Mouse (Mus musculus): ENCODE measurements around the gene Tmem106a. TPM values are rescaled to one million over a fixed set of nuclear protein-coding genes. Genes with fewer than 3 reads are reported as not detected.
"Not testable (repeated sequence)": the region's sequence is repeated elsewhere in the genome, so short reads cannot be mapped to it uniquely, and the experiment has no call there.

Tmem106a gene
- polyA plus RNA-seq, 1 experiment from 2014 or later: 4.9 TPM

GRCm38 (mm10) chr11:101604531-101605453 is 22.8 kb downstream of the Tmem106a start:
- not testable (repeated sequence) for H3K27me3 ChIP-seq; H3K4me1 ChIP-seq (replicated peaks); H3K36me3 ChIP-seq; H3K9me3 ChIP-seq
- peak overlapping the region; percentile 60 for H3K4me2 ChIP-seq
- peak overlapping the region; percentile 67 for H3K9ac ChIP-seq
- peak overlapping the region; percentile 41 for H3K4me3 ChIP-seq
- peak; percentile 83; the same call in 1 of the 2 replicates for ATAC-seq (ENCODE audit: low read depth)
- H3K27ac ChIP-seq (replicated peaks): peak overlapping the region; percentile 46; the same call in 1 of the 2 replicates
- 2% methylated on average over 30 of the region's 30 CpGs for WGBS

DNA sequence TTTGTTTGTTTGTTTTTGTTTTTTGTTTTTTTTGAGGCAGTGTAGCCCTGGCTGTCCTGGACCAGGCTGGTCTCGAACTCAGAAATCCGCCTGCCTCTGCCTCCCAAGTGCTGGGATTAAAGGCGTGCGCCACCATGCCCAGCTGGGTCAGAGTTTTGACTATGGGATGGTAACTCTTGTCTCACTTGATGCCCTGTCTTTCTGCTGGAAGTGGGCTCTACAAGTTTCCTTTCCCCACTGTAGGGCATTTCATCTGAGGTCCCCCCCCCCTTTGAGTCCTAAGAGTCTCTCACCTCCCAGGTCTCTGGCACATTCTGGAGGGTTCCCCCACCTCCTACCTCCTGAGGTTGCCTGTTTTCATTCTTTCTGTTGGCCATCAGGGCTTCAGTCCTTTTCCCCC is 25.1 kb downstream of the Tmem106a start:
- H3K36me3 ChIP-seq; H3K27me3 ChIP-seq; H3K4me2 ChIP-seq; H3K4me3 ChIP-seq; H3K9ac ChIP-seq; ATAC-seq (ENCODE audit: low read depth); H3K9me3 ChIP-seq; H3K4me1 ChIP-seq (replicated peaks); H3K27ac ChIP-seq (replicated peaks): not testable (repeated sequence)
- WGBS: 87% methylated on average over 4 of the region's 4 CpGs

DNA sequence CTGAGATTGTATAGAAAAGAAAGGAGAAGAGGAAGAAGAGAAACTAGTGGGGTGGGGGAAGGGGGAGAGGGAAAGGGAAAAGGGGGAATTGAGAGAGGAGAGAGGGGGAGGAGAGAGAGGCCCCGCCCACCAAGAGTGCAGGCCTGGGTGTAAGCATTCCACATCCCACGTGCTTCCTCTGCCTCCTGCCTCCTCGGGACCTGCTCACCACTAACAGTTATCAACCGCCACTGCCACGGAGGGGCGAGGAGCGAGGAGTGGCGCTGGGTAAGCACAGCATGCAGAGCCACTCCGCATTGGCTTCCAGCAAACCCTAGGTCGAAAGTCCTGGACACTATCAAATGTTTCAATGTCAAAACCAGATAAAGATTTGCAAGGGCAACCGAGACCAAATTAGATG is 28.4 kb downstream of the Tmem106a start:
- no peak overlapping the region for H3K27ac ChIP-seq (replicated peaks)
- ATAC-seq (ENCODE audit: low read depth): no peak
- no peaks in the 10 kb centered on the region for H3K9me3 ChIP-seq
- H3K4me2 ChIP-seq: no peak overlapping the region
- WGBS: 45% methylated on average over 11 of the region's 11 CpGs
- no peaks in the 10 kb centered on the region for H3K36me3 ChIP-seq
- no peaks in the 10 kb centered on the region for H3K27me3 ChIP-seq
- no peak overlapping the region for H3K9ac ChIP-seq
- no peak overlapping the region for H3K4me3 ChIP-seq
- no peaks in the 10 kb centered on the region for H3K4me1 ChIP-seq (replicated peaks)

- Histone ChIP-seq H3K9ac (no peak overlapping the region), H3K9me3 (no peaks in the 10 kb centered on the region), H3K27ac (replicated peaks) (no peak overlapping the region), H3K4me1 (replicated peaks) (peaks cover 17% of the 10 kb centered on the region), H3K4me2 (no peak overlapping the region), H3K27me3 (no peaks in the 10 kb centered on the region), H3K4me3 (no peak overlapping the region), H3K36me3 (no peaks in the 10 kb centered on the region)
- no peak for ATAC-seq (ENCODE audit: low read depth)
- WGBS: 82% methylated on average over 6 of the region's 6 CpGs
Measured at GRCm38 (mm10) chr11:101613596-101613995, 31.6 kb downstream of the Tmem106a start.

DNA sequence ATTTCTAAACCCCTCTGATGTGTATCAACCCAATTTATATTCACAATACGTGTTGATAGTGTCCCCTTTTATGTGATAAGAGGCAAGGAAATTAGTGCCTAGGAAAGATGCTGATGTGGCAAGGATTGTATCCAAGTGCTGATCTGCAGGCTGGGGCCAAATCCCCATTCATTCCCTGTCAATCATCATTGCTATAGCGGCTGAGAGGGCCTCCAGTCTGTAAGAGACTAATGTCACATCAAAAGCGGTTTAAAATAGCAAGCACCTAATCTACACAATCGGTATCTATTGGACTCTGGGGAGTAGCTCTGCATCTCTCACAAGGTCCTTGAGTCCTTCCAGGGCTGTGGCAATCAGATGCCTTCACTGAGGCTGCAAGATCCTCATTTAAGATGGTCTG is 32.1 kb downstream of the Tmem106a start:
- Histone ChIP-seq H3K4me3 (no peak overlapping the region), H3K27ac (replicated peaks) (no peak overlapping the region), H3K27me3 (no peaks in the 10 kb centered on the region), H3K4me1 (replicated peaks) (peaks cover 17% of the 10 kb centered on the region), H3K36me3 (no peaks in the 10 kb centered on the region), H3K9me3 (no peaks in the 10 kb centered on the region), H3K4me2 (no peak overlapping the region), H3K9ac (no peak overlapping the region)
- 73% methylated on average over 4 of the region's 4 CpGs for WGBS
- no peak for ATAC-seq (ENCODE audit: low read depth)

DNA sequence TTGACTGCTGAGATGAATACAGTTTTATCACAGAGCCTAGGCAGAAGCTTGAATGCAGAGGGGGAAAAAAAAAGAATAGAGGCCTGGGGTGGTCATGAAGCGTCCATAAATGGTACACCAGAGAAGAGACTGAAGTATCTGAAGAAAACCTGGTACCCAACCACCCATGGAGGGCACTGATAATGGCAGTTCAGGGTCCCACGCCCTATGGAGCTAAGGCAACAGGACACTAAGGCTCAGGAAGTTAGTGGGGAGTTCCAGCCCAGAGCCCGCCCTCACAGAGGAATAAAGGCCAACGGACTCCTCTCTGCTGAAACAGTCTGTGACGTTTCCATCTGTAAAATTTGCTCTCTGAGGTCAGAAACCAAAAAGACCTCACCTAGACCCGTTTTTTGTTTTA is 33.3 kb downstream of the Tmem106a start:
- Histone ChIP-seq H3K9me3 (no peaks in the 10 kb centered on the region), H3K9ac (no peak overlapping the region), H3K27me3 (no peaks in the 10 kb centered on the region), H3K4me3 (no peak overlapping the region), H3K4me1 (replicated peaks) (peaks cover 17% of the 10 kb centered on the region), H3K27ac (replicated peaks) (no peak overlapping the region), H3K4me2 (no peak overlapping the region), H3K36me3 (no peaks in the 10 kb centered on the region)
- 79% methylated on average over 6 of the region's 6 CpGs for WGBS
- ATAC-seq (ENCODE audit: low read depth): no peak

DNA sequence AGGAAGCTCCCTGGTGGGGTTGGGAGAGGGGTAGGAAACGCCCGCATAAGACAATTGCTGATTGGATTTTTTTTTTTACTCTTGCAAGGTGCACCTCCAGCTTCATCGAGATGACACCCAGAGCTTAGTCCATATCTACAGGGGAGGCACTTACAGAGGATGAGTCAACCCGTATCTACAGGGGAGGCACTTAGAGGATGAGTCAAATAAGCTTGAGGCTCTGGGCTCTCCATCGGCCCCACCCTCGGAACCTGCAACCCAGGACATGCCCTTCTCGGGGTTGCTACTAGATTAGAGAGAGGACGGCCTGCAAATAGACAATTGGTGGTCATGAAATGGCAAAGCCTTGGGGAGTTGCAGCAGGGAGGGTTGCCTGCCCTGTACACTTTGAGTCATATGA is 34.1 kb downstream of the Tmem106a start:
- no peaks in the 10 kb centered on the region for H3K9me3 ChIP-seq
- no peak overlapping the region for H3K4me3 ChIP-seq
- 93% methylated on average over 8 of the region's 8 CpGs for WGBS
- H3K4me1 ChIP-seq (replicated peaks): peaks cover 17% of the 10 kb centered on the region
- H3K27ac ChIP-seq (replicated peaks): no peak overlapping the region
- H3K9ac ChIP-seq: no peak overlapping the region
- no peaks in the 10 kb centered on the region for H3K36me3 ChIP-seq
- no peak overlapping the region for H3K4me2 ChIP-seq
- no peaks in the 10 kb centered on the region for H3K27me3 ChIP-seq
- ATAC-seq (ENCODE audit: low read depth): no peak

GRCm38 (mm10) chr11:101616948-101617767 is 35.1 kb downstream of the Tmem106a start:
- Histone ChIP-seq H3K9ac (peak overlapping the region; percentile 22; the same call in 1 of the 2 replicates), H3K36me3 (no peaks in the 10 kb centered on the region), H3K9me3 (no peaks in the 10 kb centered on the region), H3K27ac (replicated peaks) (peak overlapping the region; percentile 56), H3K4me1 (replicated peaks) (peaks cover 17% of the 10 kb centered on the region), H3K4me3 (no peak overlapping the region), H3K4me2 (peak overlapping the region; percentile 39), H3K27me3 (no peaks in the 10 kb centered on the region)
- 21% methylated on average over 18 of the region's 18 CpGs for WGBS
- ATAC-seq (ENCODE audit: low read depth): peak; percentile 58; the same call in 1 of the 2 replicates

GRCm38 (mm10) chr11:101617849-101618248 is 35.8 kb downstream of the Tmem106a start:
- peak overlapping the region; percentile 5; the same call in 1 of the 2 replicates for H3K4me3 ChIP-seq
- H3K4me1 ChIP-seq (replicated peaks): peaks cover 17% of the 10 kb centered on the region
- ATAC-seq (ENCODE audit: low read depth): peak; percentile 77; the same call in 1 of the 2 replicates
- WGBS: 4% methylated on average over 8 of the region's 8 CpGs
- H3K27me3 ChIP-seq: no peaks in the 10 kb centered on the region
- H3K9ac ChIP-seq: no peak overlapping the region
- peak overlapping the region; percentile 56 for H3K27ac ChIP-seq (replicated peaks)
- H3K9me3 ChIP-seq: no peaks in the 10 kb centered on the region
- no peaks in the 10 kb centered on the region for H3K36me3 ChIP-seq
- peak overlapping the region; percentile 39 for H3K4me2 ChIP-seq

DNA sequence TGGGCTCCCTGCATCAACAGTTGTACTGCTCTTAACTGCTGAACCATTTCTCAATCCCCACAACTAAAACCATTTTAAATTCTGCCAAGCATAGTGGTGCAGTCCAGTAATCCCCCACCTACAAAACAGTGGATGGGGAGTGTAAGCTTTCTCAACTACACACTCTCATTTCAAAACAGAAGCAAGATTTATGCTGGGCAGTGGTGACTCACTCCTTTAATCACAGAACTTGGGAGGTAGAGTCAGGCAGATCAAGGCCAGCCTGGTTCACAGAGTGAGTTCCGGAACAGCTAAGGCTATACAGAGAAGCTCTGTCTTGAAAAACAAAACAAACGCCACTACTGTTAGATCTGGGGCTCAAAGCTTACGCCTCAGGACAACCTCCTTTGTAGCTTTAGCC is 36.6 kb downstream of the Tmem106a start:
- no peak overlapping the region for H3K27ac ChIP-seq (replicated peaks)
- H3K4me1 ChIP-seq (replicated peaks): peaks cover 17% of the 10 kb centered on the region
- no peak overlapping the region for H3K4me2 ChIP-seq
- 61% methylated on average over 3 of the region's 3 CpGs for WGBS
- no peaks in the 10 kb centered on the region for H3K27me3 ChIP-seq
- H3K9me3 ChIP-seq: no peaks in the 10 kb centered on the region
- no peak for ATAC-seq (ENCODE audit: low read depth)
- no peak overlapping the region for H3K4me3 ChIP-seq
- H3K36me3 ChIP-seq: no peaks in the 10 kb centered on the region
- no peak overlapping the region for H3K9ac ChIP-seq

DNA sequence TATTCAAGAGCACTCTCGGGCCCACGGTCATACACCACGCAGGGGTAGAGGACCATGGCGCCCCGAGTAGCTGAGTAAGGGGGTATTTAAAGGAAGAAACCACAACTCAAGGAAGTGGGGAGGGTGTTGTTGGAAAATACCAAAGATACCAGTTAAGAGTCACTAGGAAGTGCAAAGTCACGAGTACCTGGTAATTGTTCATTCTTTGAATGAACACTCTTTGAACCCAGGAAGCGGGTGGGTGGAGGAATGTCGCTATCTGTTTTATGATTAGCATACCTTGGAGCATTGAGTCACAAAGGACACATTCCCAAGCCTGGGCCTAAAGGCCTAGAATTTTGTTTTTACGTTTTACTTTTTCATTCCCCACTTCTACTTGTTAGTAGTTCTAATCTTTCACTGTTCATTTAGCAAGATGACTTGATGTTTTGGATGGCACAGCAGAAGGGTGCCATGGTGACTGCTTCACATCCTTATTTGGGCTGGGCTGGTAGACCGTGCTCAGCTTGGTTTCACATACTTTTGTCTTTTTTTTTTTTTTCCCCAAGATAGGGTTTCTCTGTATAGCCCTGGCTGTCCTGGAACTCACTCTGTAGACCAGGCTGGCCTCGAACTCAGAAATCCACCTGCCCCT is 38.1 kb downstream of the Tmem106a start:
- not testable (repeated sequence) for H3K36me3 ChIP-seq; H3K9me3 ChIP-seq; H3K9ac ChIP-seq; H3K4me3 ChIP-seq; ATAC-seq (ENCODE audit: low read depth); H3K27ac ChIP-seq (replicated peaks); H3K27me3 ChIP-seq; H3K4me2 ChIP-seq
- peaks cover 17% of the 10 kb centered on the region for H3K4me1 ChIP-seq (replicated peaks)
- WGBS: 87% methylated on average over 11 of the region's 11 CpGs

DNA sequence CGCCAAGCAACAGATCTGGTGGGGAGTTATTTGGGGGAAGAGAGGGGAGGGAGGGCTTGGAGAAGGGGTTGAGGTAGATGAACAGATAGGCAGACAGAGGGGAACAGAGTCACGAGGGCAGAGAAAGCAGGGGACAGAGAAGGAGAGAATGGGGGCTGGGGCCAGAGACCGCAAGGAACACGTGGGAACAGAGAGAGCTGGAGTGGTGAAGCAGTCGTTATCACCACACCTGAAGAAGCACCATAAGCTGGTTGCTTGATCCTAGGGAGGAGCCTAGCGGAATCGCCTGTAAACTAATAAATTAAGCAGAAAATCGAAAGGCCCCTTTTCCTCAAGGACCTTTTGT is 44.6 kb downstream of the Tmem106a start:
- Histone ChIP-seq H3K9me3 (no peaks in the 10 kb centered on the region), H3K4me1 (replicated peaks) (peaks cover 19% of the 10 kb centered on the region), H3K4me3 (peak overlapping the region; percentile 37), H3K27ac (replicated peaks) (peak overlapping the region; percentile 89), H3K9ac (peak overlapping the region; percentile 69), H3K36me3 (no peaks in the 10 kb centered on the region), H3K4me2 (peak overlapping the region; percentile 94), H3K27me3 (no peaks in the 10 kb centered on the region)
- WGBS: 4% methylated on average over 8 of the region's 8 CpGs
- peak; percentile 45 for ATAC-seq (ENCODE audit: low read depth)

All from neural tube, embryonic 13.5 days (tissue).